Mouse (Mus musculus) ES-E14 (cell line): Measurements from ENCODE around the gene Ikbkg.

Experiments
- CHD2 ChIP-seq: IDR thresholded peaks from 2 replicates; pipeline ENCODE4 v1.6.1; 2014; ENCODE audit warnings: mild to moderate bottlenecking, low read depth, low read length, inconsistent platforms
- HCFC1 ChIP-seq: IDR thresholded peaks from 2 replicates; pipeline ENCODE4 v1.6.1; 2012; ENCODE audit warnings: low read length, inconsistent platforms, borderline replicate concordance; ENCODE audit not compliant: insufficient read depth
- MAFK ChIP-seq: IDR thresholded peaks from 2 replicates; pipeline ENCODE4 v1.6.1; 2014; ENCODE audit warnings: mild to moderate bottlenecking, low read depth, low read length, inconsistent platforms; ENCODE audit not compliant: insufficient read depth
- ZC3H11A ChIP-seq: IDR thresholded peaks from 2 replicates; pipeline ENCODE4 v1.6.1; 2012; ENCODE audit warnings: low read depth, mild to moderate bottlenecking, inconsistent platforms, low read length, borderline replicate concordance
- ZNF384 ChIP-seq: IDR thresholded peaks from 2 replicates; pipeline ENCODE4 v1.6.1; 2012; ENCODE audit warnings: low read depth, low read length, inconsistent platforms

GRCm38 (mm10) chrX:74400136-74400535, 7.0 kb downstream of the Ikbkg start:
- TF ChIP-seq HCFC1 (no peak), ZC3H11A (no peak), MAFK (no peak), ZNF384 (no peak), CHD2 (no peak)
